Mouse (Mus musculus) C2C12 (cell line): ENCODE results near the gene Ywhaq. TPM values are rescaled to one million over a fixed set of nuclear protein-coding genes. Genes with fewer than 3 reads are reported as not detected.

ENCODE experiments used
- H3K27me3 ChIP-seq: one replicate; pipeline ENCODE4 v1.6.1; 2011; ENCODE audit not compliant: control insufficient read depth, insufficient read depth, insufficient read length
- H3K36me3 ChIP-seq: one replicate; pipeline ENCODE4 v1.6.1; 2011; ENCODE audit not compliant: control insufficient read depth, insufficient read depth
- H3K4me3 ChIP-seq: one replicate; pipeline ENCODE4 v1.5.1; 2011; ENCODE audit warnings: mild to moderate bottlenecking, control low read depth; ENCODE audit not compliant: poor library complexity, insufficient read depth, severe bottlenecking
- H3K79me2 ChIP-seq: one replicate; pipeline ENCODE4 v1.6.1; 2011; ENCODE audit not compliant: control insufficient read depth, insufficient read depth
- H3K79me3 ChIP-seq: one replicate; pipeline ENCODE4 v1.6.1; 2011; ENCODE audit warnings: low read depth, control low read depth
- H3ac ChIP-seq: one replicate; pipeline ENCODE3; 2011; ENCODE audit warnings: low read depth; ENCODE audit not compliant: control insufficient read depth, insufficient read length
- CEBPB ChIP-seq: IDR thresholded peaks from one replicate; pipeline ENCODE4 v1.6.1; 2011; ENCODE audit warnings: low read depth, mild to moderate bottlenecking, control low read depth, moderate library complexity
- CTCF ChIP-seq: IDR thresholded peaks from one replicate; pipeline ENCODE4 v1.5.1; 2011; ENCODE audit not compliant: control insufficient read depth, insufficient read depth, insufficient read length
- FOSL1 ChIP-seq: IDR thresholded peaks from one replicate; pipeline ENCODE4 v1.8.0; 2011; ENCODE audit warnings: mild to moderate bottlenecking, low read length; ENCODE audit not compliant: poor library complexity, insufficient read depth, severe bottlenecking
- MAX ChIP-seq: IDR thresholded peaks from one replicate; pipeline ENCODE4 v1.6.1; 2011; ENCODE audit warnings: mild to moderate bottlenecking, control low read depth
- MYOD1 ChIP-seq: IDR thresholded peaks from one replicate; pipeline ENCODE4 v1.6.1; 2011; ENCODE audit warnings: low read depth; ENCODE audit not compliant: control insufficient read depth, insufficient read length
- MYOG ChIP-seq: IDR thresholded peaks from one replicate; pipeline ENCODE4 v1.6.1; 2011; ENCODE audit not compliant: control insufficient read depth, insufficient read length; ENCODE audit errors: extremely low read depth
- USF1 ChIP-seq: IDR thresholded peaks from one replicate; pipeline ENCODE4 v1.6.1; 2011; ENCODE audit warnings: low read depth, mild to moderate bottlenecking, control low read depth, moderate library complexity
- polyA plus RNA-seq: library from polyadenylated mRNA; unstranded; fragments of >200 nt; fragmentation: generic; extraction: Trizol; gene quantifications from one replicate; pipeline ENCODE4 v1.2.1, GENCODE M21; 2012; ENCODE audit warnings: missing spikeins

The Ywhaq gene
- polyA plus RNA-seq, 1 experiment = 305 TPM

DNA sequence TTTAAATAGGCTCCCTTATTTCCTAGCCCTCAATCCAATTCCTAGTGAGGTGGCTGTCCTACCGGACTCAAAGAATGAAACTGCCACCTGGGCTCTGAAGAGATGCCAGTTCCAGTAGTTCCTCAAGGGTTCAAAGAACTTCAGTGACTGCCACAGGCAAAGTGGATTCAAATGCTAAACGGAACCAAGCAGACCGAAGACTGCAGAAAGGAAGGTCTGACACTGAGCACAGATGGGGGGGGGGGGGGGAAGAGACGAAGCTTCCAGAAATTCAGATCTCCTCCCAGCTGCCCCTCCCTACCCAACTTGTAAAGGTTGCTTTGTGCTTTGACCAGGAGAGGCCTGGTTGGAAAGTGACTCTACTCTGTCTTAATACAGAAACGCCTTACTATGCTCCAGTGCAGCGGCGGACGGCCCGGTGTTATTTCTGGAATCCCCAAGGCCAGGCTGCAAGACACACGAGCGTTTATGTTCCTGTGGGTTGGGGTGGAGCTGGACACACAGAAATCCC is 1.2 kb upstream of the Ywhaq start:
- TF ChIP-seq MAX (no peak), CTCF (no peak), CEBPB (no peak), MYOD1 (no peak), USF1 (no peak), MYOG (no peak), FOSL1 (no peak)
- Histone ChIP-seq H3K4me3 (no peak overlapping the region), H3K27me3 (no peaks in the 10 kb centered on the region), H3K79me3 (peaks cover 30% of the 10 kb centered on the region), H3K36me3 (peaks cover 22% of the 10 kb centered on the region), H3ac (peak overlapping the region; percentile 30), H3K79me2 (peaks cover 32% of the 10 kb centered on the region)

GRCm38 (mm10) chr12:21418083-21418482 is 646 bp upstream of the Ywhaq start:
- peak overlapping the region; percentile 70 for H3ac ChIP-seq
- peaks cover 28% of the 10 kb centered on the region for H3K36me3 ChIP-seq
- H3K79me2 ChIP-seq = peaks cover 38% of the 10 kb centered on the region
- no peaks in the 10 kb centered on the region for H3K27me3 ChIP-seq
- peaks cover 36% of the 10 kb centered on the region for H3K79me3 ChIP-seq
- TF ChIP-seq MYOD1 (no peak), CTCF (no peak), CEBPB (no peak), USF1 (no peak), MYOG (no peak), FOSL1 (no peak), MAX (no peak)
- peak overlapping the region; percentile 43 for H3K4me3 ChIP-seq

GRCm38 (mm10) chr12:21416506-21416905 is 931 bp downstream of the Ywhaq start:
- Histone ChIP-seq H3K79me3 (peaks cover 51% of the 10 kb centered on the region), H3K4me3 (peak overlapping the region; percentile 80), H3K27me3 (no peaks in the 10 kb centered on the region), H3K36me3 (peaks cover 43% of the 10 kb centered on the region), H3ac (peak overlapping the region; percentile 80), H3K79me2 (peaks cover 54% of the 10 kb centered on the region)
- TF ChIP-seq MAX (no peak), MYOG (no peak), USF1 (no peak), CTCF (no peak), MYOD1 (no peak), CEBPB (no peak), FOSL1 (no peak)

- Histone ChIP-seq H3K79me2 (peaks cover 100% of the 10 kb centered on the region), H3ac (no peak overlapping the region), H3K79me3 (peaks cover 96% of the 10 kb centered on the region), H3K27me3 (no peaks in the 10 kb centered on the region), H3K36me3 (peaks cover 90% of the 10 kb centered on the region), H3K4me3 (no peak overlapping the region)
- TF ChIP-seq USF1 = no peak
- TF ChIP-seq MYOD1 = no peak
- no peak for TF ChIP-seq MAX
- TF ChIP-seq CTCF = no peak
- no peak for TF ChIP-seq MYOG
- TF ChIP-seq CEBPB = no peak
- TF ChIP-seq FOSL1 = no peak
Observed at GRCm38 (mm10) chr12:21410620-21411019, 6.8 kb downstream of the Ywhaq start.

GRCm38 (mm10) chr12:21409651-21410050 is 7.8 kb downstream of the Ywhaq start:
- Histone ChIP-seq H3K27me3 (no peaks in the 10 kb centered on the region), H3K36me3 (peaks cover 88% of the 10 kb centered on the region), H3ac (no peak overlapping the region), H3K4me3 (no peak overlapping the region), H3K79me2 (peaks cover 100% of the 10 kb centered on the region), H3K79me3 (peaks cover 96% of the 10 kb centered on the region)
- no peak for TF ChIP-seq USF1
- TF ChIP-seq MAX = no peak
- TF ChIP-seq CTCF = no peak
- TF ChIP-seq CEBPB = no peak
- no peak for TF ChIP-seq MYOD1
- TF ChIP-seq FOSL1 = no peak
- TF ChIP-seq MYOG = no peak

DNA sequence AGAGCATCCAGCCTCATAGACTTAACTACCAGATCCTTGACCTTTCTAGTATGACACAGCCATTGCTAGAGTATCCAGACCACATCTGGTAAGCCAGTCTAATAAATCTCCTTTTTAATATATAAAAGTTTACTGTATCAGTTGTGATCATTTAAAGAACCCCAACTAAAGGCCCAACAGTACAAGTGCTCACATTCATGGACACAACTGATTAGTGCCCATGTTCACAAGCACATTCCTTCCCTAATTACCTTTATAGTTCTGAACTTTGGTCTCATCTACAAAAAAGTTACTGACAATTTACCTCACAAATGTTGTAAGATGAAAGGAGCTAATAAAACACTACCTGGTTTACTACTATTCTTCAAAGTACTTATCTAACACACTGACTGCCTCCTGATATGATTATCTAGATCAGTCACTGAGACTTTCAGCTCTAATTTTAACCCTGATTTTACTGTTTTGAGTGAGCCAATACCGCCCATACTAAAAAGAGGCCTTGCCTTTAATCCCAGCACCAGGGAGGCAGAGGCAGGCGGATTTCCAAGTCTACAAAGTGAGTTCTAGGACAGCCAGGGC is 8.6 kb downstream of the Ywhaq start:
- Histone ChIP-seq H3K27me3 (no peaks in the 10 kb centered on the region), H3ac (no peak overlapping the region), H3K79me2 (peaks cover 100% of the 10 kb centered on the region), H3K36me3 (peaks cover 86% of the 10 kb centered on the region), H3K79me3 (peaks cover 95% of the 10 kb centered on the region), H3K4me3 (no peak overlapping the region)
- no peak for TF ChIP-seq USF1
- TF ChIP-seq CTCF = no peak
- no peak for TF ChIP-seq MYOD1
- TF ChIP-seq MYOG = no peak
- no peak for TF ChIP-seq MAX
- no peak for TF ChIP-seq FOSL1
- TF ChIP-seq CEBPB = no peak
